Mouse (Mus musculus): Measurements from ENCODE around the gene Gm3045. TPM values are rescaled to one million over a fixed set of nuclear protein-coding genes. Genes with fewer than 3 reads are reported as not detected.

Gene Gm3045
- polyA plus RNA-seq (2015; fragmentation: Nextera tagmentation; extraction: Ambion mirVana): not detected in 2 replicates

- H3K9ac ChIP-seq (replicated peaks; ENCODE audit: low read length): no peak within 1 kb of the TSS
- no peak for ATAC-seq (ENCODE audit: low FRiP score, low TSS enrichment)
- no peaks in the 10 kb centered on the region for H3K4me1 ChIP-seq (ENCODE audit: insufficient read depth, low read length)
- no peaks in the 10 kb centered on the region for H3K9me3 ChIP-seq (ENCODE audit: low read length)
- no peak within 1 kb of the TSS for H3K27ac ChIP-seq (ENCODE audit: low read length)
- H3K36me3 ChIP-seq (ENCODE audit: insufficient read depth, low read length): no peaks in the 10 kb centered on the region
- 75% methylated on average over 4 of the region's 4 CpGs for WGBS
- no peak within 1 kb of the TSS for H3K4me2 ChIP-seq (replicated peaks; ENCODE audit: low read depth, low read length)
- H3K4me3 ChIP-seq (ENCODE audit: low read length): no peak within 1 kb of the TSS
- H3K27me3 ChIP-seq (ENCODE audit: insufficient read depth, low read length): peaks cover 11% of the 10 kb centered on the region
Observed at GRCm38 (mm10) chr13:56426365-56426764, at the start of gene Gm3045. Gene Gm3045 (plus strand): TSS chr13:56426594.

- H3K27me3 ChIP-seq (ENCODE audit: insufficient read depth, low read length): no peaks in the 10 kb centered on the region
- peak; percentile 54; the same call in 1 of the 2 replicates for ATAC-seq (ENCODE audit: low FRiP score, low TSS enrichment)
- H3K27ac ChIP-seq (ENCODE audit: low read length): no peak overlapping the region
- no peaks in the 10 kb centered on the region for H3K9me3 ChIP-seq (ENCODE audit: low read length)
- no peaks in the 10 kb centered on the region for H3K36me3 ChIP-seq (ENCODE audit: insufficient read depth, low read length)
- no peak overlapping the region for H3K4me2 ChIP-seq (replicated peaks; ENCODE audit: low read depth, low read length)
- H3K4me1 ChIP-seq (ENCODE audit: insufficient read depth, low read length): peaks cover 7% of the 10 kb centered on the region
- WGBS: 17% methylated on average over 14 of the region's 14 CpGs
- no peak overlapping the region for H3K9ac ChIP-seq (replicated peaks; ENCODE audit: low read length)
- H3K4me3 ChIP-seq (ENCODE audit: low read length): no peak overlapping the region
Observed at GRCm38 (mm10) chr13:56380855-56381685, 45.3 kb upstream of the Gm3045 start.

- Histone ChIP-seq H3K27me3 (ENCODE audit: insufficient read depth, low read length) (no peaks in the 10 kb centered on the region), H3K4me2 (replicated peaks; ENCODE audit: low read depth, low read length) (no peak overlapping the region), H3K9ac (replicated peaks; ENCODE audit: low read length) (no peak overlapping the region), H3K9me3 (ENCODE audit: low read length) (no peaks in the 10 kb centered on the region), H3K4me1 (ENCODE audit: insufficient read depth, low read length) (peaks cover 14% of the 10 kb centered on the region), H3K27ac (ENCODE audit: low read length) (no peak overlapping the region), H3K4me3 (ENCODE audit: low read length) (no peak overlapping the region), H3K36me3 (ENCODE audit: insufficient read depth, low read length) (no peaks in the 10 kb centered on the region)
- 86% methylated on average over 3 of the region's 3 CpGs for WGBS
- ATAC-seq (ENCODE audit: low FRiP score, low TSS enrichment): no peak
Observed at GRCm38 (mm10) chr13:56383406-56383805, 43.0 kb upstream of the Gm3045 start.

- peaks cover 11% of the 10 kb centered on the region for H3K4me1 ChIP-seq (ENCODE audit: insufficient read depth, low read length)
- H3K27ac ChIP-seq (ENCODE audit: low read length): no peak overlapping the region
- no peaks in the 10 kb centered on the region for H3K27me3 ChIP-seq (ENCODE audit: insufficient read depth, low read length)
- peaks cover under 1% of the 10 kb centered on the region; the same call in 1 of the 2 replicates for H3K9me3 ChIP-seq (ENCODE audit: low read length)
- H3K9ac ChIP-seq (replicated peaks; ENCODE audit: low read length): no peak overlapping the region
- no peak overlapping the region for H3K4me2 ChIP-seq (replicated peaks; ENCODE audit: low read depth, low read length)
- WGBS: 37% methylated on average over 9 of the region's 9 CpGs
- H3K4me3 ChIP-seq (ENCODE audit: low read length): no peak overlapping the region
- ATAC-seq (ENCODE audit: low FRiP score, low TSS enrichment): no peak
- H3K36me3 ChIP-seq (ENCODE audit: insufficient read depth, low read length): no peaks in the 10 kb centered on the region
Observed at GRCm38 (mm10) chr13:56386411-56386810, 40.0 kb upstream of the Gm3045 start.

GRCm38 (mm10) chr13:56387374-56387773 lies 39.0 kb upstream of the Gm3045 start:
- H3K36me3 ChIP-seq (ENCODE audit: insufficient read depth, low read length): no peaks in the 10 kb centered on the region
- WGBS: 55% methylated on average over 5 of the region's 5 CpGs
- H3K9ac ChIP-seq (replicated peaks; ENCODE audit: low read length): no peak overlapping the region
- ATAC-seq (ENCODE audit: low FRiP score, low TSS enrichment): no peak
- no peak overlapping the region for H3K4me2 ChIP-seq (replicated peaks; ENCODE audit: low read depth, low read length)
- H3K4me1 ChIP-seq (ENCODE audit: insufficient read depth, low read length): peaks cover 10% of the 10 kb centered on the region; the same call in 1 of the 2 replicates
- H3K9me3 ChIP-seq (ENCODE audit: low read length): peaks cover 3% of the 10 kb centered on the region; the same call in 1 of the 2 replicates
- no peaks in the 10 kb centered on the region for H3K27me3 ChIP-seq (ENCODE audit: insufficient read depth, low read length)
- H3K27ac ChIP-seq (ENCODE audit: low read length): no peak overlapping the region
- H3K4me3 ChIP-seq (ENCODE audit: low read length): no peak overlapping the region

GRCm38 (mm10) chr13:56388042-56388441 lies 38.4 kb upstream of the Gm3045 start:
- H3K4me1 ChIP-seq (ENCODE audit: insufficient read depth, low read length): peaks cover 10% of the 10 kb centered on the region; the same call in 1 of the 2 replicates
- H3K9ac ChIP-seq (replicated peaks; ENCODE audit: low read length): no peak overlapping the region
- no peak overlapping the region for H3K4me3 ChIP-seq (ENCODE audit: low read length)
- ATAC-seq (ENCODE audit: low FRiP score, low TSS enrichment): no peak
- 59% methylated on average over 1 of the region's 1 CpGs for WGBS
- no peak overlapping the region for H3K4me2 ChIP-seq (replicated peaks; ENCODE audit: low read depth, low read length)
- no peaks in the 10 kb centered on the region for H3K27me3 ChIP-seq (ENCODE audit: insufficient read depth, low read length)
- no peak overlapping the region for H3K27ac ChIP-seq (ENCODE audit: low read length)
- no peaks in the 10 kb centered on the region for H3K36me3 ChIP-seq (ENCODE audit: insufficient read depth, low read length)
- H3K9me3 ChIP-seq (ENCODE audit: low read length): peaks cover 3% of the 10 kb centered on the region; the same call in 1 of the 2 replicates

- Histone ChIP-seq H3K36me3 (ENCODE audit: insufficient read depth, low read length) (no peaks in the 10 kb centered on the region), H3K4me1 (ENCODE audit: insufficient read depth, low read length) (no peaks in the 10 kb centered on the region), H3K27me3 (ENCODE audit: insufficient read depth, low read length) (no peaks in the 10 kb centered on the region), H3K27ac (ENCODE audit: low read length) (no peak overlapping the region), H3K9me3 (ENCODE audit: low read length) (no peaks in the 10 kb centered on the region), H3K4me2 (replicated peaks; ENCODE audit: low read depth, low read length) (no peak overlapping the region), H3K4me3 (ENCODE audit: low read length) (no peak overlapping the region), H3K9ac (replicated peaks; ENCODE audit: low read length) (no peak overlapping the region)
- WGBS: 29% methylated on average over 5 of the region's 5 CpGs
- ATAC-seq (ENCODE audit: low FRiP score, low TSS enrichment): peak; percentile 57
Observed at GRCm38 (mm10) chr13:56397572-56397971, 28.8 kb upstream of the Gm3045 start.

GRCm38 (mm10) chr13:56401186-56401585 lies 25.2 kb upstream of the Gm3045 start:
- H3K36me3 ChIP-seq (ENCODE audit: insufficient read depth, low read length): no peaks in the 10 kb centered on the region
- no peak overlapping the region for H3K4me2 ChIP-seq (replicated peaks; ENCODE audit: low read depth, low read length)
- H3K4me1 ChIP-seq (ENCODE audit: insufficient read depth, low read length): no peaks in the 10 kb centered on the region
- no peaks in the 10 kb centered on the region for H3K9me3 ChIP-seq (ENCODE audit: low read length)
- WGBS: 73% methylated on average over 4 of the region's 4 CpGs
- H3K27me3 ChIP-seq (ENCODE audit: insufficient read depth, low read length): no peaks in the 10 kb centered on the region
- no peak overlapping the region for H3K9ac ChIP-seq (replicated peaks; ENCODE audit: low read length)
- no peak overlapping the region for H3K27ac ChIP-seq (ENCODE audit: low read length)
- H3K4me3 ChIP-seq (ENCODE audit: low read length): no peak overlapping the region
- ATAC-seq (ENCODE audit: low FRiP score, low TSS enrichment): no peak

GRCm38 (mm10) chr13:56403381-56404086 lies 22.9 kb upstream of the Gm3045 start:
- no peak overlapping the region for H3K27ac ChIP-seq (ENCODE audit: low read length)
- 87% methylated on average over 8 of the region's 8 CpGs for WGBS
- no peaks in the 10 kb centered on the region for H3K36me3 ChIP-seq (ENCODE audit: insufficient read depth, low read length)
- no peak overlapping the region for H3K4me3 ChIP-seq (ENCODE audit: low read length)
- no peak overlapping the region for H3K4me2 ChIP-seq (replicated peaks; ENCODE audit: low read depth, low read length)
- ATAC-seq (ENCODE audit: low FRiP score, low TSS enrichment): no peak
- no peaks in the 10 kb centered on the region for H3K27me3 ChIP-seq (ENCODE audit: insufficient read depth, low read length)
- no peaks in the 10 kb centered on the region for H3K9me3 ChIP-seq (ENCODE audit: low read length)
- no peaks in the 10 kb centered on the region for H3K4me1 ChIP-seq (ENCODE audit: insufficient read depth, low read length)
- no peak overlapping the region for H3K9ac ChIP-seq (replicated peaks; ENCODE audit: low read length)
